Mouse (Mus musculus) right cerebral cortex, postnatal 36 days (tissue): ENCODE data around the gene Gfod1.

Experiments used
- DNase-seq, 2 experiments: peaks; one replicate each; pipeline ENCODE4 v3.0.0; 2022; ENCODE audit warnings: low spot score in 2 of 2, mixed read lengths in 1 of 2

The Gfod1 gene

DNA sequence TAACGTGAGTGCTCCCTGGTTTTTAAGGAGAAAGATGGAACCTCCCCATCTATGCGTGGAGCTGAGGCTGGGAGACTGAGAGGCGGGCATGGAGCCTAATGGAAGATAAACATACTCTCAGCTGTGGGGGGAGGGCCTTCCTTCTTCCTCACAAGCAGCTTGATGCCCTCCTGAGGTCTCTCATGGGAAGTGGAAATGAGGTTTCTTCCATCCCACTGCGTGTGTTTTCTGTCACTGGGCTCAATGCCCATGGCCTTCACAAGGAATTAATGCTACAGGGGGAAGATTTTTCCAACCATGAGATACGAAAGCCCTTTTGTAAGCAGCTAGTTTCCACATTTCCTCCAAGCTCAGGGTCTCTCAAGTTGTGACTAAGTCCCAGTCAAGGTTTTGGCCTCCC is 100.3 kb downstream of the Gfod1 start:
- DNase-seq, result no peak

DNA sequence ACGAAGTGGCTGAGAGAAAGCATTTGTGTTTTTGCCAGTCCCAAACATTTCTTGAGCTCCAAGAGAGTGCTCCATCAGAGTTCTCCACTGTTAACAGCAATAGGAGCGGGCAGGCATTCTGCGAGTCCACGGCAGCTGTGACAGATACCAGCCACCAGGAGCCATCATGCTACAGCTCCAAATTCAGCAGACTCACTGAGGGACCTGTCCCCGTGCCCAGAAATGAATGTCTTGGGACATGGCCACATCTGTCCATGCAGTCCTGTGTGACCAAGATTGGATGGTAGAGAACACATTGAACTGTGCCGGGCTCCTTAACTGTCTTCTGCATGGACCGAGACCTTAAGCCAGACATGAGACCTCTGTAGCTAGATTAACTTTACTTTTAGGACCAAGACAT is 100.7 kb downstream of the Gfod1 start:
- no peak for DNase-seq

DNA sequence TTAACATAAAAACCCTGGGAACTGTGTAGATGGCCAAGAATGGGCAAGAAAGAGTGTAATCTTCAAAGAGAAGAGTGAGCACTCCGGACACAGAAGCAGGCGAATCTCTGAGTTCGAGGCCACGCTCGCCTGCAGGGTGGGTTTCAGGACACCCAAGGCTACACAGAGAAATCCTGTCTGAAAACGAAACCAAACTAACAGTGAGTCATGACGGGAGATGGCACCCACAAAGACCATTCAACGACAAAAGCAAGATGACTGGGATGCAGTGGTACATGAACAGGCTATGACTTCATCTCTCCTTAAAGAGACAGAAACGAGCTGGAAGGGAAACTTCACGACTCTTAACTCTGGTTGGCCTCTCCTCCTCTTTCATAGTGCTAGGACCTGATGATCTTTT is 101.6 kb downstream of the Gfod1 start:
- DNase-seq, result no peak

DNA sequence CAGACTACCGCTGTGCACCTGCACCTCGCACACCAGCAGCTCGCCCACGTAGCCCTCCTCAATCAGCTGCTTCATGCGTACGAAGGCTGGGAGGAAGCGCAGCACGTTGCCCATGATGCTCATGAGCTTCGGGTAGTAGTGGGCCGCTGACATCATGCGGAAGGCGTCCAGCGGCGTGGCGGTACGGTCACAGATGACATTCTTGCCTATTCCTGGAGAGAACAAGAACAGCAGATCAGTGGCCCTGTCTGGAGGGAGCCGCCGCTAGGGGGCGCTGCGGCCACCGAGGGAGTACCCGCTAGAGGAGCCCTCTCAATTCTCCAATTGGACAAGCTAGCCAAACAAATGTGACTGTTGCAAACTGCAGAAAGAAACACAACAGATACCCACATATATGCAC is 102.9 kb downstream of the Gfod1 start:
- DNase-seq, result peak; percentile 39 to 45

DNA sequence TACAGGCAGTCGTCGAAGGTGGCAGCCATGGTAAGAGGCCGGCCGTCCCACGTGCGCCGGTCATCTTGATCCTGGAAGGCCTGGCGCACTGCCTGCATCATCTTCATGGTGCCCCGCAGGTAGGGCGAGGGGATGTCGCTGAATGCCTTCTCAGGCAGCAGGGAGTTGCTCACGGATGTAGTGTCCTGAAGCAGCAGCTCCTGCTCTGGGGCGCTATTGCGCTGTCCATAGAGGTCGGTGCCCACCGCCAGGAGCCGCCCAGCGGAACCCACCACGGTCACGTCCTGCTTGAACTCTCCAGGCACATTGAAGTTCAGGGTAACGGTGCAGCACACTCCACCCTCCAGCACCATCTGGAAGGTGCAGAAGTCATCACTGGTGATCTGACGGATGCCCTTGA is 103.5 kb downstream of the Gfod1 start:
- no peak for DNase-seq

DNA sequence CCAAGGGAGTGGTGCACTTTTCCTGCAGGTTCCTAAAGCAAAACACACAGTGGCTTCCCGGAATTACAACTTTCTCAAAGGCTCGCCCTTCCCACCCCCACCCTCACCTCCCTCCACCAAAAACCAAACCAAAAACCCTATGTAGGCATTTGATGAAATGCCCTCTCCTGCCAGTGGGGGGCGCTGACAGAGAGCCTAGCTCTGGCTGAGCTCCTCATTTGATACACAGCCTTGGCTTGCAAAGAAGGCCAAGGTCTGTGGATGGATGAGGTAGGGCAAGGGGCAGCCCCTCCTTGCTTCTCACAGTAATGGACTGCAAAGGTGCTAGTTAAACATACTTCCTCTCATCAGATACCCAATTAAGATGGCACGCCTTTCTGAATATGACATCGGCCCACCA is 104.2 kb downstream of the Gfod1 start:
- DNase-seq, result no peak

DNA sequence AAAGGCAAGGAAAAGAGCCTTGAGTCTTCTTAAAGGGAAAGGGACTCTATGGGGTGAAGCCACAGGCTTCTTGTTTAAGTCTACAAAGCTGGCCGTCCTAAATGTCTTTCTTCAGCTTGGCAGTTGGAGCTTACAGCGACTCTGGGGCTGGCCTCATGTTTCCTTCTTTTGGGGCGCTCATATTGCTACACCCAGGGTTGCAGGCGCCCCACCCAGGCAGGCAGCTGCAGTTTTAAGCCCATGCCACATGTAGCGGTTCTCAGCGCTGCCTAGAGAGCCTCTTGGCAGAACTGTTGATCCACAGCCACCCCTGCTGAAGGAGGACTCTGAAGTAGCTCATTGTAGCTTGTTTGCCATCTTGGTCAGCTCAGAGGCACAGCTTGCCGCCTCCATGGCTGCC is 104.7 kb downstream of the Gfod1 start:
- no peak for DNase-seq

DNA sequence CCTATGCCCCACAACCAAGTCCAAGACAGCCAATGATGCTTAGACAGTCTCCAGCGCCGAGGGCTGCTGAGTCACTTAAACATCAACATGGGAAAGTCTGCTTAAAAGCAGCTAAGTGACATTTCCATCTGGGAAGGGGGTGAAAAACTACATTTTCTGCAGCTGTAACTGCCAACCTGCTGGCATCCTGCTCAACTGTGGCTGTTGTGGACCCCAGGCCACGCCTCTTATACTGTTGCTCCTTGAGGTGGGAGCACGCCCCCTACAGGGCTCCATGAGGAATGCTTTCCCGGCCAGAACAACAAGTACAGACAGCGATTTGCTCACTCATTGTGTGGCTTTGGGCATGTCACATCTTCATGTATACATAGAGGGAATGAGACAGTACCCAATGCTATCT is 106.8 kb downstream of the Gfod1 start:
- no peak for DNase-seq

DNA sequence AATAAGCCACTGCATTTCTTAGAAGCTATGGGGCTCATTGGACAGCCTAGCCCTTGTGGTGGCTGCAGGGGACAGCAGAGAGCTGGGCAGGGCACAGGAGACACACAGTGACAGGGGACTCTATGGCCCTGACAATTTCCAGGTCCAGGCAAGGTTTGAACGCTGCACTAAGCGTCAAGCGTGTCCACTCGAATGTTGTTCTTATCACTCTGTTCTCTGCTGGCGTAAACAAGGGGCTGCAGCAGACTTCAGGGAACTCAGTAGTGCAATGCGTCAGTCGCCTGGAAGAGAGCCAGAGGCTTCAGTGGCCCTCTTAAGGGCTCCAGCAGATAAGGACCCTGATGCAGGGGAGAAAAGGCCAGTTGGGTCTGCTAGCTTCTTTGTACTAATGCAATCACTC is 108.0 kb downstream of the Gfod1 start:
- no peak for DNase-seq

DNA sequence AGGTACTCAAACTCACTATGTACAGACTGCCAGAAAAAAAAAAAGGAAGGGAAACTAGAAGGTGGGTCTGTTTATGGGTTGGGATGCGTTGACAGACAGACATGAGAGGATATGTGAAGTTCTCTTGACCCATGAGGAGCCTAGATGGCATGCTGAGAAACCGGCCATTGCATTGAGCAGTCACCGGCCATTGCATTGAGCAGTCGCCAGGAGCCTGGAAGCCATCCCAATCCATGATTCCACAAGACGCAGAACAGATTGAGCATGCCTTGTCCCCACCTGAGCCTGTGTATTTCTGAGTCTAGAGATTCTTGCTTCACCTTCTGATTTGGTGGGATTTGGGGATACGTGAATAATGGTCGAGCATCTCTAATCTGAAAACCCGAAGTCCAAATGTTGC is 110.0 kb downstream of the Gfod1 start:
- no peak for DNase-seq

DNA sequence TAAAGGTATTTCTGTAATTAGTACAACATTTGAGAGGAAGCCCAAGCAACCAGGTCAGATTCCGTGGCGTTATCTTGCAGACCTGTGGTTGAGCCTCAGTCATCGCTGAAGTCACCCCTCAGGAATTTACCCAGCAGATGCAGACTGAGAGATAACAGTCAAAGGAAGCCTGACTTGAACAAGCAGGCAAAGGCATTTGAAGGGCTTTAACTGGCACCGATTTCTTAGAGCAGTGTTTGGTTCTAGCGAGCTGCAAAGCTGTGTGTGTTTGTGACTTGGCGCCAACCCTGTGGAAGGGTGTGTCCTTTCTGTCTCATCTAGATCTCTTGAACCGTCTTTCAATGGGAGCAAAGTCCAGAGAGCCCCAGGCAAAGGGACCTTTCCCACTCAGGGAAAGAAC is 110.7 kb downstream of the Gfod1 start:
- DNase-seq, result no peak

DNA sequence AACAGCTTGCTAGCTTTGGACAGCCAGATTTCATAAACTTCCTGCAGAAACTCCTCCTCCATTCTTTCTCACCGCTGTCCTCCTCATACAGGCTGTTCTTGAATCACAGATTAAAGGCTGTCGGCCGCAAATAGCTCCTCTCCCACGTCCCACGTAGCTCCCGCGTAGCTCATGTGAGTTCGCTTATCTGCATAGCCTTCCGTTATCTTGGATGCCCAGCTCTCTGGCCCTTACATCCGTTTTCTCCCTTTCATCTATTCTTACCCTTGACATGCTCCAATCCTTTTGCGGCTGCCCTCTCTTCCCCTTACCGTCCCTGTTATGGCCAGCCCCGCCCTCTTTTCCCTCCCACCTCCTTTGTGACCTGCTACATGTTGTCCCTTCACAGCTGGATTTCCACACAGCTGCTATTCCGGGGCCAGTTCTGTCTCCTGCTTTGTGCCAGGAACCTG is 112.2 kb downstream of the Gfod1 start:
- DNase-seq, result peak; percentile 74 to 82

DNA sequence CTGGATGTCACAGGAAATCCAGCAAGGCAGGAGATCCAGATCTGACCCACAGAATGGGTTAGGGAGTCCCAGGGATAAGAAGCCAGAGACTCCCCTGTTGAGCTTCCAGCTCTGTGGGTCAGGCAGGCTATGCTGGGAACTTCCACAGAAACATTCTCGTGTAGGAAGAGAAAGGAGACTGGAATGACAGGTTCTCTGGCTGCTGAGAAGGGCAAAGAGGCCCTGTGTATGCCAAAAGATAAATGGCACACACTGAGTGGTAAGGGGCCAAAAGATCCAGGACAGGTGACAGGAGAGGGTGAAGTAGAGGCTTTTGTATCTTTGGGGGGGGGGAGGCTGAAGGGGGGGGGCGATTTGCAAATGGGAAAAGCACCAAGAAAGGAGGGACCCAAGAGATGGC is 112.7 kb downstream of the Gfod1 start:
- no peak for DNase-seq

DNA sequence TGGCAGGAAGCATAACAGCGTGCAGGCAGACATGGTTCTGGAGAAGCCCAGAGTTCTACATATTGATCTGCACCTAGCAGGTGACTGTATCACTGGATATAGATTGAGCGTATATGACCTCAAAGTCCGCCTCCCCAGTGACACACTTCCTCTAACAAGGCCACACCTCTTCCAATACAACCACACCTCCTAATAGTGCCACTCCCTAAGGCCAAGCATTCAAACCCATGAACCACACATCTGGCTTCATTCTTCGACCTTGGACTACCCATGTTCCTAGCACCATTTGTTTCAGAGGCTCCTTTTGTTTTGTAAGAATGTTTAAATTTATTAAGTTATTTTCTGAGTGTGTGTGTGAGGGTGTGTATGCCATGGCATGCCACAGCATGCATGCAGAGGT is 116.2 kb downstream of the Gfod1 start:
- no peak for DNase-seq

DNA sequence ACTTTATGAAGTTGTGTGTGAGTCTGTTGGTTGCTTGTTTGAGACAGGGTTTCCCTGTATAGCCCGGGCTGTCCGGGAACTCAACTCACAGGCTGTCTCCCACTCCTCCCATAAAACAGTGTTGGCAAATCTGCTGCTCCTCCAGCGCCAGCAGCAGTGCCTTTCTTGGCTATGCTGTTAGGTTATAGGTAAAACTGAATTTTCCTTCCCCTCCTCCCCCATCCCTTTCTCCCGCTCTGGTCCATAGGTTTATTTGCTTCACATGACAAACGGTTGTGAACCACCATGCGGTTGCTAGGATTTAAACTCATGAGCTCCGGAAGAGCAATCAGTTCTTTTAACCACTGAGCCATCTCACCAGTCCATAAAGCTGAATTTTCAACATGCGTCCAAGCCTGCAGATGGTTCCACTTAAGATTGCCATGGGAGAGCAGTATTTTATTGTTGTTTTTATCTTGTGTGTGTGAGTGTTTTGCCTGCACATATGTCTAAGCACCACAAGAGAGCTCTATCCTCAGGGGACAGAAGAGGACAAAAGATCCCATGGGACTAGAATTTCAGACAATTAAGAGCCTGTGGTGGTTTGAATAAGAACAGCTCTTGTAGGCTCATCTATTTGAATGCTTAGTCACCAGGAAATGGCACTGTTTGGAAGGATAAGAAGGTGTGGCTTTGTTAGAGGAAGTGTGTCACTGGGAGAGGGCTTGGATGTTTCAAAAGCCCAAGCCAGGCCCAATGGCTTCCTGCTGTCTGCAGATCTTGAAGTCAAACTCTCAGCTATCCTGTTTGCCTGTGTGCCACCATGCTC is 120.5 kb downstream of the Gfod1 start:
- DNase-seq, result no peak

DNA sequence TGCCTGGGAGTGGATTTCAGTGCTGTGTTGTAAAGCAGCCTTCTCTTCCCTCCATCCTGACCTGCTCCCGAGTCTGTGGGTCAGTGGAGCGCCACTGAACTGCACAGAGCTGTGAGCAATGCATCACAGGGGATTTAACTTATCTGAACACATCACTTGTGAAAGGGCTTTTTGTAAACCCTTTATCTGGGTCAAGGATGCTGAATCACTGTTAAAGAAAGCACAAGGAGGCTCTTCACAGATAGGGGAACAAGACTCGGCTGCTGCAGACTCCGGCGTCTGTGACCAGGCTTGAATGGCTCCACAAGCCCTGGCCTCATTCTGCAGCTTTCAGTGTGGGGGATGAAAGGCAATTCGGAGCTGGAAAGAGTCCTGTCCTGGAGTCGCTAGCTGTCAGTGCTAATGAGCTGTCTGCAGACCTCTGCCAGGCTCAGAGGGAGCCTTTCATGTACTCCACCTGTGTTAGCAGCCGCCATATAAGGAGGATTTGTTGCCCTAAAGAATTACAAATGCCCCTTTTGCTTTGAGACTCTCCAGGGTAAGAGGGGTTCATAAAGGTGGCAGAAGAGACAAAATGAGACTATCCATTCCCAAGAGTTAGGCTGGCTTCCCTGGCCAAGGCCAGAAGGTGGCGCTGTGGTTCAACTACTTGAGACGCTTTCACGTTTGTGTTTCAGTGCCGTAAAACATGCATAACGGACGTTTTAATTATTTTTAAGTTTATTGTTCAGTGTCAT is 121.3 kb downstream of the Gfod1 start:
- DNase-seq, result peak; percentile 64 to 71

DNA sequence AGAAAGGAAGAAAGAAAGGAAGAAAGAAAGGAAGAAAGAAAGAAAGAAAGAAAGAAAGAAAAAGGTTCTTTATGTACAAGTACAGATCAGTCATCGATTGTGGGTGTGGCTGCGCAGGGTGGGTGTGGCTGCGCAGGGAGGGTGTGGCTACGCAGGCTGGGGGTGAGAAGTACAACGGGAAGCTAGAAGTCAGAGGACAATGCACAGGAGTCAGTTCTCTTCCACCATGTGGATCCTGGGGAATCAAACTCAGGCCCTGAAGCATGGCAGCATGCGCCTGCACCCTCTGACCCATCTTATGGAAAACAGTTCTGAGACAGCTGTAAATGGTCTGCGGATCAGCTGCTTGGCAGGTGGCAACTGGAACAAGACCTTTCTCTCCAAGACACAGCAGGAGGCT is 122.9 kb downstream of the Gfod1 start:
- DNase-seq, result no peak

DNA sequence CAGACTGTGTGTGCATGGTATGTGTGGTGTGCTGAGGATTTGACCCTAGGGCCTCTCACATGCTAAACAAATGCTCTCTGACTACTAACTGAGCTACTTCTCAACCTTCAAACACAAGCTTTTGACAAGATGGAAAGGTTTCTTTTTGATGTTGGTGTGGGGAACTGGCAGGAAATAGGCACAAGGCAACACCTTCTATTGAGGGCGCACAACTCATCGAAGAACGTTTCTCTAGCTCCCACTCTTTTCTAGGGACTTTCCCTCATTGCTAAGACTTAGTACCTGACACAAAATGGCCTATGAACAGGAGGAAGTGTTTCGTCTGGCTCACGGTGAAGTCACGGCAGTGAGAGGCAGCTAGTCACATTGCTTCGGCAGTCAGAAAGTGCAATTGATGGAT is 126.7 kb downstream of the Gfod1 start:
- no peak for DNase-seq

DNA sequence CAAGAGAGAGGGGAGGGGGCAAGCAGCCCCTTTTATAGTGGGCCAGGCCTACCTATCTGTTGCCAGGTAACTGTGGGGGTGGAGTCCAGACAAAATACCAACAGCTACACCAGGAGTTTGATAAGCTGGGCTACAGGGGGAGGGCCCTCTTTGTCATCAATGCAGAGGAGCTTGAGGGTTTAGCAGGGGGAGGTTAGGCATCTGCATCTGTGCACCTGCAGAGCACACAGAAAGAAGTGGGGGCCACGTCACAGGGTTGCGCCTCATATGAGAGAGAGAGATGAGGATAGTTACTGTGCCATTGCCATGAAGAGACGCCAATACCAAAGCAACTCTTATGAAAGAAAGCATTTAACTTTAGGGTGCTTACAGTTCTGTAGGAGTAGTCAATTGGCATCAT is 127.3 kb downstream of the Gfod1 start:
- DNase-seq, result no peak

DNA sequence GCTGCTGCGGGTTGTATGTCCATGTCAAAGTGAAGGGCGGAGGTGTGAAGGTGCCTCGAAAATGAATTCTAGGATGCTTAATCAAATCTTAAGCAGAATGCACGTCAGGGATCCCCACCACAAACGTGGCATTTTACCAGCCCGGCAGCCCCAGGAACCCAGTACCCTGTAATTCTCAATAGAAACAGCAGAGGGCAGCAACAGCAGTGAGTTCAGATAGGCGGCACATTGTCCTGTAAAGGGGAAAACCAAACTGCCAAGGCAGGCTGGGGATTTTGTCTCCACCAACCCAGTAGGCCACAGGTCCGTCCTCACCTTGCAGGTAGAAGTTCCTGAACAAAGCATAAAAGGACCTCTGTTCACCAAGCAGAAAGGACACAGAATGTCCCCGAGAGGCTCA is 130.7 kb downstream of the Gfod1 start:
- DNase-seq, result peak; percentile 56 to 59

DNA sequence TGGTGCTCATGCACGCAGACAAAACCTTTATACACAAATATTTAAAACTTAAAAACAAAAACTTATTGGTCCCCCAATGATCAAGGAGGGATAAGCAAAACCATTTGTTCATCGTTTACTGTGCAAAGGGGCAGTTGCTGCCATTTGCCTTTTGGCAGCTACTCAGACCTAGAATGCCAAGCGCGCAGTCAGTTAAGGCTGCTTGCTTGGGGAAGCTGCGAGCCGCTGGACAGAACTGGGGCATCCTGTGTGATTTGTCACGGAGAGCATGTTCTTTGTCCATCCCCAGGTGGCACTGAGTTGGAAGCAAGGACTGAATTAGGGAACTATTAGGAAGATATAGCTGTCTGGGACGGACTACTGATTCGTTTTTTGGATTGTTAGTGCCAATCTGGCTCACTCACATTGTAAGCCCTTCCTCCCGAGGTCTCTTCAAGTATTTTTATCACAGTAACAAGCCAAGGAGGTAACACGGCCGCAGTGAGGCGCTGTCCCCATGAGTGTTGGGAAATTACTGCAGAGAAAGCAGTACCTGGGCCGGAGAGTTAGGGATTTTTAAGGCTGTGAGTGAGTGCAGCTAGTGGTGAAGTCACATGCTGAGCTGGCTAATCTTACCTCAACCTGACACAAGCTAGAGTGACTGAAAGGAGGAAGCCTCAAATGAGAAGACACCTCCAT is 131.8 kb downstream of the Gfod1 start:
- no peak for DNase-seq

DNA sequence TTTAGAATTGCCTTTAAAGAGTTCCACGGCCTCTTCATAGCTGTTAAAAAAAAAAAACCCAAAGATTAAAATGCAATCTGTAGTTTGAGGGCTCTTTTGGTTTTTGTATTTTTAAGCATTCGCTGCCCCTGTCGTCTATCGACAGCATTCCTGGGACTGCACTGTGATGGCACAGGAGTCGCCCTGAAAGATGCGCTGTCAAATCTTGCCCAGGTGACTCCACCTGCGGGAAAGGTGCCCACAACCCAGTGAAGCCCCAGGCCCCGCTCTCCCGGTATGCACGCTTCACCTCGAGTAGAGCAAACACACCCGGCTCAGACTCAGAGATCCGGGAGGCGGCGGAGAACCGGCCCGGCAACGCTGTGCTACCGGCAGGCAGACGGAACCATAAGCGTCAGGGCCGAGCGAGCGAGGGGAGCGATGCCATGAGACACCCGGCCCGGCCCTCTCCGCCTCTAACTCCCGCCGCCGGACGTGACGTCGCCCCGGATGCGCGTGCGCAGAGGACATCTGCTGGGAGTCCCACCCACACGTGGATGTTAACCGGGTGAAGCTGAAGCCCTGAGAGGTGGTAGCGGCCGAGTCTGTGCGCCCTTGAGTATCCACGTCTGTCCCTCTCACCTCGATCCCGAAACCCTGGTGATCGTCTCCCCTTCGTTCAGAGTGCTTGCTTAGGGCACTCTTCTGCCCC is 132.8 kb downstream of the Gfod1 start, which contains the start of gene Tbc1d7:
Gene Tbc1d7 (minus strand): TSS at position 482 of the 691 bp plus-strand sequence.
- DNase-seq, result peak; percentile 95 to 96
